Mouse (Mus musculus): ENCODE data around the gene Ikzf2.

Gene Ikzf2

GRCm38 (mm10) chr1:69516144-69516543 is 170.9 kb downstream of the Ikzf2 start:
- in situ Hi-C loops (cut with MboI, MseI), result no loop called here

DNA sequence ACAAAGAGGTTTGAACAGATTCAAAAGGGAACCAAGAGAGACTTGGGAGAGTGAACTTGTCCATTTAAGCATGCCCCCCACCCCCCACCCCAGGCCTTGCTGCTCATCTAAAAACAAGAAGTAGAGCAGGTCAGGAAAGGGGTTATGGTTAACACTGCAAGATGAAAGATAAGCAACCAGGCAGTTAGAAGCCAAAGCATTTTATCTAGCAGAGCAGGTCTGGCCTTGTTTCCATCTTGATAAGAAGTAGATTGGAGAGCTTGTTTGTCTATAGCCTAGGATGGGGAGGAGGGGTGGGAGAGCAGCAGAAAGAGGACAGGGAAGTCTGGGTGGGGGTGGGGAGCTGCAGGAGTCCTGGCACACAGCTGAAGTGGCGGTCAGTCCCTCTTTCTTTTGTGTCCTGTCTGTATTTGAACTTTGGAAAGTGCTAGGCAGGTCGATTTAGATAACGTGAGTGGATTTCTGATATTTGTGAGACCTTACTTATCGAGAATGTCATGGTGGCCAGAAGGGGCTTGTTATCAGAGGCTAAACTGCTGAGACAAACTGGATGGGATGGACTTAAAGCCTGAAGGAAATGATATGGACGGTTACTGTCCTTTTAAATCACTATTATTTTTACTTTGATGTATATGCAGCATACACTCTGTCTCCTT is 173.3 kb downstream of the Ikzf2 start:
- in situ Hi-C loops (cut with MboI, MseI), result no loop called here

DNA sequence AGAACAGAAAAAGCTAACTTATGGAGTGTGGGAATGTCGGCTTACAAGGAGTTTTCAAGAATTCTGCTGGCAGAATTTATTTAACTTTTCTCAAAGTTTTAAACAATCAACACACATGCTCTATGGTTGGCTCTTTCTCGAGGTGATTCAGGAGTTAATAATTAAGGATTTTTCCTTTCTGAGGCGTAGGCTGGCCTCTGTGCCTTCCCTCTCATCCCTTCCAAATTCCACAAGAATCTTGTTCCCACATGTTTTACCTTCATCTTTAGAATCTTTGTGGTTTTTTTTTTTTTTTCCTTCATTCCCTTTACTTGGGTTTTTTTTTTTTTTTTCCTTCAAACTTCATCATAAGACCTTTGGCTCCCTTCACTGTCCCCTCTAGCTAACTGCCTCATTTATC is 178.8 kb downstream of the Ikzf2 start:
- in situ Hi-C loops (cut with MboI, MseI), result no loop called here

DNA sequence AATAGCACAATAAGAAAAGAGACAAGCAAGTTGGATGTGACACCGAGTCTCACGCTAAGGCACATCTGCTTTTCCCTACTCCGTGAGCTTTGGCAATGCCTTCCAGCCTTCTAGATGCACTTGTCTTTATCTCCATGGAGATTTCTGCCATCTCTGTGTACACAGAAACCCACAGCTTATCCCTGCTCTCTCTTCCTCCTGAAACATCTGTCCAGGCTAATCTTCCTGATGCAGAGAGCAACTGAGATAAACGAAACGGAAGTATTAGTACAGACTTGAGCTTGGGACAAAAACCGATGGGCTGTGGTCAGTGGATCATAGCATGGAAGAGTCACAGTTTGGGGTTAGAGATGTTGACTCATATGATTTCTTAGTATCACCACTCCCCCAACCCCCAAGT is 179.5 kb downstream of the Ikzf2 start:
- in situ Hi-C loops (cut with MboI, MseI), result no loop called here

- in situ Hi-C loops (cut with MboI, MseI), result no loop called here
Observed at GRCm38 (mm10) chr1:69506615-69507159, 180.4 kb downstream of the Ikzf2 start.

- in situ Hi-C loops (cut with MboI, MseI), result no loop called here
Observed at GRCm38 (mm10) chr1:69506011-69506410, 181.0 kb downstream of the Ikzf2 start.

DNA sequence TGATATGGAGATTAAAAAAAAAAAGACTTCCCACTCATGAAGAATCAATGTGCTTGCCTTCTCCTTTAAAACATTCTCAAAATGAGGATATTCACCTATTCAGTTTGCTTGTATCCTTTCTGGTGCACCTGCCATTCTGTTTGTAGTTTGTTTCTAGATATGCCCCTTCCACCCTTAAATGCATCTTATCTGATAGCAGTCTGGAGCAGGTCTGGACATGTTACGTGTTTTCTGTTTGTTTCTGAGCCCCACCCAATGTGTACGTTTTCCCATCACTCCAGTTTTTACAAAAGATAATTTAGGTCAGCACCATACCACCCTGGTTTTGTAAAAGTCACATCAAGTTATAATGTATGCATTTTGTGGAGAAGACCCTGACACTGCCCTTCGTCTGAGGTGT is 186.7 kb downstream of the Ikzf2 start:
- in situ Hi-C loops (cut with MboI, MseI), result no loop called here

GRCm38 (mm10) chr1:69499652-69500051 is 187.4 kb downstream of the Ikzf2 start:
- in situ Hi-C loops (cut with MboI, MseI), result no loop called here

DNA sequence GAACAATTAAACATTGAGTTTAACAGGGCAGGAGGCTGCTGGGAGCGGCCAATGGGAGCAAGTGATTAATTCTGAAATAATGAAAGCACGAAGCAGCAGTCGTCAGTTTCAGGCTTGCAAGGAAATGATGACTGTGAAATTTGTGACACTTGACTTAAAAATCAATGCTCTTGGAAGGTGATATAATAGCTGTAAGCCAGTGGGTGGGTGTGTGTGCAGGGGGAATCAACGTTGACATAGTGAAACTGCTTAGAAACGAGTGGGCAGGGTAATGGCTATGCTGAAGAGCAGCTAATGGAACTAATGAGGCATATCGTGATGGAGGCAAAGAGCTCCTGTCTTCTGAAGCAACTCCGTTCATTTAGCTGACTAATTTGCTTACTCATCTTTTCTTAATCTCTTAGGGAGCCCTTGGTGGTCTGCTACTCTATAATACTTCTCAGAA is 188.2 kb downstream of the Ikzf2 start:
- in situ Hi-C loops (cut with MboI, MseI), result no loop called here

DNA sequence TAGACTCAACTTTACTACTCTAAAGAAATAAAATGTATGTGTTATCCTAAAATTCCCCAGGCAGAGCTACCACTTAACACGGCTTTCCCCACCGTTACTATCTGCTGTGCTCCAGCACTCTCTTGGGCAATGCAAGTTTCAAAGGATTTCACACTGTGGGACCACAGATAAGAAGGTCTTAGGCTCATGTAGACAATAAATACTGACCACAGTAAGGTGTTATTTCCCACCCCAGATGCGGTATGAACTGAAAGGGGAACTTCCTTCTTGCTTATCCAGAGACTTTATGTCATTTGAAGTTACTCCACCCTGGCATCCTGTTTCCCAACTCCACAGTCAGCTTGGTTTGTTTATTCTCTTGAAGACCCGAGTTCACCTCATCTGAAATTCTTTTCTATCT is 191.0 kb downstream of the Ikzf2 start:
- in situ Hi-C loops (cut with MboI, MseI), result no loop called here

DNA sequence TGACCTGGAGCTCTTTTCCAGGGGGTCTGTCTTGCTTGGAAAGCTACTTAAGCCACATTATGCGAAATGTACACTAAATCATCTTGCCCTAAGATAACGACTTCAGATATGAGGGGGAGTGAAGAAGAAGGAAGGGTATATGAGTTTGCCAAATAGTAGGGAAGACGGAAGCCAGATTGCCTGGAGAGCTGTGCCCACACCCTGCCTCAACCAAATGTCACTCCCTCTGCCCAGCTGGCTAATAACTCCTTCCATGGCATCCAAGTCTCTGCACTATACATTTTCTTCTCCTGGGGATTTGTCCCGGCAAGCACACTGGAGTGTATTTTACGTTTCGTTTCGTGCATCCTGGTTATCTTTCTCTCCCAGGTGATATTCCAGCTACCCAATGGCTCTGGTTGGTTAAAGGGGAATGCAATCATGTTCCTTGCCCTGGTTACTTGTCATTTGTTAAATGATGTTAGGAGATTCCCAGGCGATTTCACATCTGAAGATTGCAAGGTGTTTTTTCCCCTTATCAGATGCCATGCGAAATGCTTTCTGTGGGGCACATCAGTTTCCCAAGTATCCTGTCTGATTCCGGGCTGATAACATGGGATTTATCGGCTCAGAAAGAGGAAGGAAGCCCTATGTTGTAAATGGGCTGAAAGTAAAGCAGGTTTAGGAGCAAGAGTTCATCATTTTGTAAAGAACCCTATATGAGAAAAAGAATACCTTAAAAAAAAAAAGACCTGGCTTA is 193.6 kb downstream of the Ikzf2 start:
- in situ Hi-C loops (cut with MboI, MseI), result no loop called here

- in situ Hi-C loops (cut with MboI, MseI), result no loop called here
Observed at GRCm38 (mm10) chr1:69492013-69492412, 195.0 kb downstream of the Ikzf2 start.

DNA sequence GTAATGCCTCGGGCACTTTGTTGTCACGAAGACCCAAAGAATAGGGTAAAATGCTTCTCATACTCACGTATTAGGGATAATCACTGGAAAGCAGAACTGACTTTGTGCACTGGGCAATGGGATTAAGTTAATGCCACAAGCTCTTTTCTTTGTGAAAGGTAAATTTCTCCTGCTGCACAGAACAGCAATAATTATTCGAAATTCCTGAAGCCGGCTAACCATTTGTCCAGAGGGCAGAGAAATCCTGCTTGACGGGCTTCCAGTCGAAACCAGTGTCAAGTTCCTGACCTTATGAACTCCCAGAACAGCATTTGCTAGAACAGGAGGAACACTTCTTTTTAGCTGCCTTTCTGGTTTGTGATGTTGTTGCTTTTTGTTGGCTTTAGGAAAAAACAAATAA is 198.0 kb downstream of the Ikzf2 start:
- in situ Hi-C loops (cut with MboI, MseI), result no loop called here

DNA sequence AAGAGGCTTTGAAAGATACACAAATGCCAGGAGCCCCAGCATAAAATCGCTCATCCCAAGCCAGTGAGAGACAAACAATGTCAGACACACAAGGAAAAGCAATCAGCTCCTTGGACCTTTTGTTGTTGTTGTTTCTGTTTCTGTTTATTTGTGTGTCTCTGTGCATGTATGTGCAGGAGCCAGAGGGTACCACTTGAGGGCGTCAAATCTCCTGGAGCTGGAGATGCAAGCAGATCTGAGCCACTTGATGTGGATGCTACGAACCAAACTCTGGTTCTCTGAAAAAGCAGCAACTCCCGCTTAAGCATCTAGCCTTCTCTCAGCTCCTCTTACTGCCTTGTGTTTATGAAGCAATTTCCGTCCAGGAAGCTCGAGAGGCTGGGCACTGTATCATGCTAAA is 198.4 kb downstream of the Ikzf2 start:
- in situ Hi-C loops (cut with MboI, MseI), result no loop called here

Measured in T-helper 2 cell (primary cell).